Mouse (Mus musculus) olfactory bulb, adult 2 months (tissue): ENCODE measurements around the gene Tbc1d10c. TPM values are rescaled to one million over a fixed set of nuclear protein-coding genes. Genes with fewer than 3 reads are reported as not detected.

Source experiments
- H3K27ac ChIP-seq: fragments of 200-500 bp; 2 replicates; pipeline ENCODE4 v1.5.1; 2012; ENCODE audit warnings: low read depth, low read length; ENCODE audit not compliant: insufficient read depth
- H3K4me1 ChIP-seq: fragments of 200-500 bp; 2 replicates; pipeline ENCODE4 v1.6.1; 2012; ENCODE audit warnings: low read length; ENCODE audit not compliant: control insufficient read depth, insufficient read depth
- H3K4me3 ChIP-seq: fragments of 200-500 bp; 2 replicates; pipeline ENCODE4 v1.5.1; 2012; ENCODE audit warnings: mild to moderate bottlenecking, low read depth, low read length, moderate library complexity; ENCODE audit not compliant: insufficient read depth
- CTCF ChIP-seq: fragments of 200-500 bp; IDR thresholded peaks from 2 replicates; pipeline ENCODE4 v1.5.1; 2012; ENCODE audit warnings: low read depth, mild to moderate bottlenecking, low read length, moderate library complexity; ENCODE audit not compliant: insufficient read depth
- POLR2A ChIP-seq: fragments of 200-500 bp; IDR thresholded peaks from 2 replicates; pipeline ENCODE4 v1.6.1; 2012; ENCODE audit warnings: mild to moderate bottlenecking, low read depth, low read length, moderate library complexity; ENCODE audit not compliant: insufficient read depth
- WGBS: fragments of 180-500 bp; shearing (Covaris S2); methylation state at CpG from one replicate; pipeline ENCODE4 v1.1.7; 2018; 5-methylcytosine and 5-hydroxymethylcytosine counted together
- polyA plus RNA-seq: library from polyadenylated mRNA; stranded (reverse); fragments of >200 nt; gene quantifications from 2 replicates; pipeline ENCODE4 v1.2.4, GENCODE M21; 2012; ENCODE audit warnings: low replicate concordance; ENCODE audit not compliant: missing spikeins, insufficient read depth, insufficient read length

Tbc1d10c gene
- polyA plus RNA-seq, 1 experiment = 247 TPM

GRCm38 (mm10) chr19:4134354-4134753 is 56.7 kb downstream of the Tbc1d10c start:
- Histone ChIP-seq H3K4me1 (peaks cover 2% of the 10 kb centered on the region; the same call in 1 of the 2 replicates), H3K4me3 (no peak overlapping the region), H3K27ac (no peak overlapping the region)
- TF ChIP-seq POLR2A = no peak
- no peak for TF ChIP-seq CTCF
- WGBS = 84% methylated on average over 4 of the region's 4 CpGs

Other genes starting within 250 kb of the Tbc1d10c start
- not detected in 2 replicates for gene Aldh3b3, start 232.6 kb downstream of the Tbc1d10c start, polyA plus RNA-seq
- not detected in 2 replicates for gene Aldh3b2, start 219.0 kb downstream of the Tbc1d10c start, polyA plus RNA-seq
- not detected in 2 replicates for gene Acy3, start 204.7 kb downstream of the Tbc1d10c start, polyA plus RNA-seq
- gene Tbx10, start 198.5 kb downstream of the Tbc1d10c start, polyA plus RNA-seq = not detected in 2 replicates
- gene Nudt8, start 190.7 kb downstream of the Tbc1d10c start, polyA plus RNA-seq = not detected in 2 replicates
- gene Gm49405, start 190.7 kb downstream of the Tbc1d10c start, polyA plus RNA-seq = not detected in 2 replicates
- gene Doc2g, start 188.0 kb downstream of the Tbc1d10c start, polyA plus RNA-seq = not detected in 2 replicates
- gene Ndufv1, start 178.5 kb downstream of the Tbc1d10c start, polyA plus RNA-seq = 777 TPM in 1 of 2 replicates, not detected in the other
- gene Gstp1, start 153.3 kb downstream of the Tbc1d10c start, polyA plus RNA-seq = not detected in 2 replicates
- gene Gstp2, start 145.3 kb downstream of the Tbc1d10c start, polyA plus RNA-seq = not detected in 2 replicates
- not detected in 2 replicates for gene Gstp3, start 131.7 kb downstream of the Tbc1d10c start, polyA plus RNA-seq
- not detected in 2 replicates for gene Cabp2, start 109.7 kb downstream of the Tbc1d10c start, polyA plus RNA-seq
- gene Cdk2ap2, start 94.1 kb downstream of the Tbc1d10c start, polyA plus RNA-seq = not detected in 2 replicates
- not detected in 2 replicates for gene Pitpnm1, start 91.3 kb downstream of the Tbc1d10c start, polyA plus RNA-seq
- gene Aip, start 65.4 kb downstream of the Tbc1d10c start, polyA plus RNA-seq = not detected in 2 replicates
- not detected in 2 replicates for gene Gpr152, start 51.5 kb downstream of the Tbc1d10c start, polyA plus RNA-seq
- gene Cabp4, start 47.3 kb downstream of the Tbc1d10c start, polyA plus RNA-seq = not detected in 2 replicates
- not detected in 2 replicates for gene Coro1b, start 42.7 kb downstream of the Tbc1d10c start, polyA plus RNA-seq
- 485 TPM in 1 of 2 replicates, not detected in the other for gene Ptprcap, start 37.7 kb downstream of the Tbc1d10c start, polyA plus RNA-seq
- gene Rps6kb2, start 27.9 kb downstream of the Tbc1d10c start, polyA plus RNA-seq = not detected in 2 replicates
- gene Carns1, start 15.8 kb downstream of the Tbc1d10c start, polyA plus RNA-seq = not detected in 2 replicates
- 405 and 768 TPM in 2 replicates for gene Ppp1ca, start 781 bp upstream of the Tbc1d10c start, polyA plus RNA-seq
- gene Rad9a, start 10.4 kb upstream of the Tbc1d10c start, polyA plus RNA-seq = not detected in 2 replicates
- gene Clcf1, start 23.0 kb upstream of the Tbc1d10c start, polyA plus RNA-seq = not detected in 2 replicates
- not detected in 2 replicates for gene AC109138.7, start 23.1 kb upstream of the Tbc1d10c start, polyA plus RNA-seq
- gene Pold4, start 40.6 kb upstream of the Tbc1d10c start, polyA plus RNA-seq = not detected in 2 replicates
- not detected in 2 replicates for gene Ssh3, start 77.9 kb upstream of the Tbc1d10c start, polyA plus RNA-seq
- gene Ankrd13d, start 91.9 kb upstream of the Tbc1d10c start, polyA plus RNA-seq = not detected in 2 replicates
- gene Grk2, start 114.9 kb upstream of the Tbc1d10c start, polyA plus RNA-seq = 210 TPM in 1 of 2 replicates, not detected in the other
- 282 TPM in 1 of 2 replicates, not detected in the other for gene Kdm2a, start 207.0 kb upstream of the Tbc1d10c start, polyA plus RNA-seq
- gene Rhod, start 248.1 kb upstream of the Tbc1d10c start, polyA plus RNA-seq = not detected in 2 replicates